Mouse (Mus musculus) spleen, adult 2 months (tissue): ENCODE measurements around the gene Gm42791.

Source experiments
- CTCF ChIP-seq: fragments of 200-500 bp; IDR thresholded peaks from 2 replicates; pipeline ENCODE4 v1.5.1; 2011; ENCODE audit warnings: mild to moderate bottlenecking, inconsistent platforms; ENCODE audit not compliant: insufficient read depth, insufficient read length, insufficient replicate concordance; ENCODE audit errors: extremely low read depth
- POLR2A ChIP-seq: fragments of 200-500 bp; IDR thresholded peaks from 2 replicates; pipeline ENCODE4 v1.6.1; 2011; ENCODE audit warnings: low read depth, low read length, inconsistent platforms

DNA sequence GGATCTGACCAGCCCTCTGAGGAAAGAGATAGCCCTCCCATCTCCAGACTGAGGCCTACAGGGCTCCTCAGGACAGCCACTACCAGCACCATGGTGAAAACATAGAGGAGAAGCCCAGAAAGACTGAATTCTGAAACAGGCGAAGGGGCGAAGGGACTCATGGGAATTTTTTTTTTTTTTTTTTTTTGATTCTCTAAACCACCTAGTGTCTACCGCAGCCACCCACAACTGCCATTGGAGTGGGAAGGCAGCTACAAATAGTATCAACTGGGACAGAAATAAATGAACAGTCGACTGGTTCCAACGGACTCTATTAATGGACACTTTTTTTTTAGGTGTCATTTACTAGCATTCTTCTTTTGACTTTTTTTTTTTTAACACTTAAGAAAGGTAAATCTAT lies 43.6 kb downstream of the Gm42791 start:
- TF ChIP-seq POLR2A (no peak), CTCF (no peak)
